Mouse (Mus musculus) left cerebral cortex, postnatal 36 days (tissue): ENCODE data around the gene Sit1. TPM values are rescaled to one million over a fixed set of nuclear protein-coding genes. Genes with fewer than 3 reads are reported as not detected.

Experiments used
- DNase-seq, 2 experiments: peaks; one replicate each; pipeline ENCODE4 v3.0.0; 2021 to 2022; ENCODE audit warnings: low spot score in 2 of 2, mixed read lengths in 1 of 2
- intact Hi-C: fragments of 180-260 bp; cut with DNase I; formaldehyde crosslinking; loops from one replicate; pipeline ENCODE4 v1.15.1; 2025
- total RNA-seq, 2 experiments: library from RNA; stranded (reverse); gene quantifications; 2 replicates each; pipeline ENCODE4 v1.2.3; 2021

Sit1 gene
- total RNA-seq, 2 experiments from 2014 or later: not detected

DNA sequence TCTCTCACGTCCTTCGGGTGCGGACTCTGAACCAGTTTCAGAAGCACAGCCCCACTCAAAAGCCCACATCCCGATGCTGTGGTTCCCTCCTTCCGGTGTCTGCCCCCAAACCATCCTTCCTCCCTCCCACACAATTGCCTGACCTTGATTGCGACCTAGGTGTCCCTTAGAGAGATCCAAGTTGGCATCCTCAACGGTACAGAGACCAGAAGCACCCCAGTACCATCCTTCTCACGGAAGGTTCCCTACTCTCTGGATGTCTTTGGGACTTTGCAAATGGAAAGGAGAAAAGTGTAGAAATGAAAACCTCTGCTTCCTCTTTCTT lies 5.0 kb downstream of the Sit1 start:
- DNase-seq: no peak
- intact Hi-C loops: loop anchor here (1.0 kb wide), 1 partner anchor 36 kb away; no protein-coding TSS in a partner anchor

DNA sequence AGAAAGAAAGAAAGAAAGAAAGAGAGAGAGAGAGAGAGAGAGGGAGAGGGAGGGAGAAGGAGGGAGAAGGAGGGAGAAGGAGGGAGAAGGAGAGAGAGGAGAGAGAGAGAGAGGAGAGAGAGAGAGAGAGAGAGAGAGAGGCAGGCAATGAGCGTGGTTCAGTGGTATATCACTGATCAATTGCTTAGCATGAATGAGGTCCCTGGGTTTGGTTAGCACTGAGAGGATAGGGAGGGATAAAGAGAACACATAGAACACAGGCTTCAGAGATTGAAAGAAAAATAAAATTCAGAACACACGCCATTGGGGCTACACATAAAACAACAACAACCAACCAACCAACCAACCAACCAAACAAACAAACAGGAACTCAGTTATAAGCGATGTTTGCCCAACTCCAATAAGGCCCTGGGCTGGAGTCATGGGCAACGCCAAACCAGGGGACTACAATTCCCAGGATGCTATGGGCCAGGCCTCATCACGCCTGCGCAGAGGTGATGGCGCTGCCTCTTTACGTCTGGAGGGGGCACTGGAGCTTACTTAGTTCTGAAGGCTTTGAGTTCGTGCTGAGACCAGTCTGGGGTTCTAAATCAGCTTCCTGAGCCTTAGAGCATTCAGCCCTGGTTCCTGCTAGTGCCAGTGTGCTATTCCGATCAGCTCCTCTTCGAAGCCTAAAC lies 5.5 kb downstream of the Sit1 start:
- intact Hi-C loops: loop anchor here (1.0 kb wide), 1 partner anchor 36 kb away; no protein-coding TSS in a partner anchor
- DNase-seq: peak; percentile 79 to 81

DNA sequence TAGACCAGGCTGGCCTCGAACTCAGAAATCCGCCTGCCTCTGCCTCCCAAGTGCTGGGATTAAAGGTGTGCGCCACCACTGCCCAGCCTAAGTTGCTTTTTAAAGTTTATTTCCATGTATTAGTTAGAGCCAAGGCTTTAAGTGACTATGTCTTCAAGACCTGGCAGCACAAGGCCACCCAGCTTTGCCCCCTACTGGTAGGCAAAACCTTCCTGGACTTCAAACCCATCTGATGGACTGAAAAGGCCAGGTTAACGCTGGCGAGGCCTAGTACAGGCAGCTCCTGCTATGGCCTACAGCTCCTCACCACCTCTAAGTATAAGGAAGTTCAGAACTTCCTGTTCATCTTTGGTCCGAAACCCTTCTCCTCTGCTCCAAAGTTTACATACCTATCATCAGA lies 6.9 kb downstream of the Sit1 start:
- intact Hi-C loops: no loop called here
- DNase-seq: no peak

DNA sequence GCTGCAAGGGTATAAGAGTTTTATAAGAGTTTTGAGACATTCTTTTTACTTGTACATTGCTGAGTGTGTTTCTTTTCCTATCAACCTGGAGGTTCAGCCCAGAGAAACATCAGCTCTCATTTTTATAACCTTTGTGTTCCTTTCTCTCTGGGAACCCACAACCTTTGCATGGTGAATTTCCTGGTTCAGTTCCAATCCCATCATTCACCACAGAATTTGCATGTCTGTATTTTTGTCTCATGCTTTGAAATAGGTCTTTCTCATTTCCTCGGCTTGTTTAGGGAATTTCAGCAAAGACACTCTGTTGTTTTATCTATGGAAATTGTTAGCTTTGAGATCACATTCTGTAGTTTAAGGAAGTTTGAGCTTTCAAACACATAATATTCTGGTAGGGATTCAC lies 9.9 kb downstream of the Sit1 start:
- intact Hi-C loops: no loop called here
- DNase-seq: no peak

DNA sequence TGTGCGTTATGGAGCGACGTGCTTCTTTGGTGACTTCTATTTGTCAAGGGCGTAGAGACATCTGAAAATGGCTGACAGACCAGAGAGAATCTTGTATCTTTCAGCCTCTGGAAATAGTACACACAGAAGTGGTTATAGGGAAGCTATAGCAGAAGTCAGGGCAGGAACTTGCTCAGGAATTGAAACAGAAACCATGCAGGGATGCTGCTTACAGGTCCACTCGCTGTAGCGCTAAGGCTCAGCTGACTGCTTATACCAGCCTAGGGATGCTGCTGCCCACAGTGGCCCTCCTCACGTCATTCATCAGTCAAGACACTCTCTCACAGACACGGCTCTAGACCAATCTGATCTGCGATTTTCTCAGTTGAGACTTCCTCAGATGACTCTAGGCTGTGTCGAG lies 13.2 kb downstream of the Sit1 start:
- intact Hi-C loops: no loop called here

DNA sequence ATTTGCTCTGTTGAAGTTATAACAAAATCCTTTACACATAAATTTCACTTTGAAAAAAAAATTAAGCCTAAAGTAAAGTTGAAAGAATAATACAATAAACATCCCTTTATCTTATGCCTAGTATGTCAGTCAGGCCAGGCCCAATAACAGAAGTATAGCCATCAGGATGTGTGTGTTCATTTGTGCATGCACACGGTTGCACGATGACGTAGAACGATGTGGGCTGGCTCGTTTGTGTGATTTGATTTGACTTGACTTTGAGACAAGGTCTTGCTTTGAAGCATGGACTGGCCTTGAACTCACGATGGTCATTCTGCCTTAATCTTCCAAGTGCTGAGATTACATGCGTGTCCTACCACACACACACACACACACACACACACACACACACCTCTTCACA lies 16.7 kb downstream of the Sit1 start:
- intact Hi-C loops: no loop called here
- no peak for DNase-seq

More for the DNA sequence above, 13.2 kb downstream of the Sit1 start:
- no peak for DNase-seq

DNA sequence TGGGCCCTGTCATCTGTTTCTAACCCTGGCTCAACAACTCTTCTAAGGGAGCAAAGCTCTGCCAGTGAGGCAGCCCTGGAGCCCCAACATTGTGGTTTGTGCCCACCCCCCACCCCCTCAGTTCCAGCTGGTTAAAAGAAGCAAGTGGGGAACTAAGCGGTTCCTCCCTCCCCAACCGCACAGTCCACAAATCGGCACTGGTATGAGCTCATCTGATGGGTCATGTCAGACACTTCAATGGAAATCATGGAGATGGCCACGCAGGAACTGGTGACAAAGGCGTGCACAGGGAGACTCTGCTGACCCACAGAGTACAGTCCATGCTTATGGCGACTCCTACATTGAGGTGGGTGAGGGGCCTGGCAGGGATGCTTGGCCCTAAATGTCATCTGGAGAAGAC lies 17.6 kb downstream of the Sit1 start:
- intact Hi-C loops: no loop called here
- no peak for DNase-seq

DNA sequence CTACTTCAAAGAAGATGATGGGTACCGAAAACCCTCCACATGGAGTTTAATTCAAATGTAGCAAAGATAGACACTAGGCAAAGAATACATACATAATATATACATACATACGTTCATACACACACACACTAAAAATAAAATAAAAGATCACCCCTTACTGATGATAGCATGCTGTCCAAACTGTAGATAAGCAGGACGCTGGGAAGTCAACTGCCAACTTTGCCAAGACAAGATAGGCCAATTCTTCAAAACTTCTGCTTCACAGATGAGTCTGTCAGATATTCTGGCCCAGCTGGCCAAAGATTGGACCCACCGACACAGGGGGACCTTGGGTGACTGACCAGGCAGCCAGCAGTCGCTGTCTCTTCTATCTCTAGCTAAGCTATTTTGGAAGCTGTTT lies 20.4 kb downstream of the Sit1 start:
- DNase-seq: no peak
- intact Hi-C loops: no loop called here

DNA sequence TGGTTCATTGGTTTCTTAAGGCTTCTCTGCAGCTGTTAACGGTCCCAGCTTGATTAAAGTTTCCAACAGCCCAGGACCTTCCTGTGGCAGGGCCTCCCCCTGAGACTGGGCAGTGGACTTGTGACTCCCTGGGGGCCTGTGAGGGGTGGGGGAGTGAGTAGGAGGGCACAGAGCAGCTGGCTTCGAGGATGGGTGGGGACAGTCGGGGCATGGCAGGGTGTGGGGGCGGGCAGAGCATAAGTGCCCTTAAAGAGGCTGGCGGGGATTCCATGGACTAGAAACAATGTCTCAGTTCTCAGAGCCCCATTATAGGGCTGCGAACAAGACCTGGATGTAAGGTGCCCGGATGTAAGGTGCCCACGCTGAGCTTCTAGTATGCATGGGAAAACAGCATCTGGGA lies 26.4 kb downstream of the Sit1 start:
- intact Hi-C loops: no loop called here
- no peak for DNase-seq

DNA sequence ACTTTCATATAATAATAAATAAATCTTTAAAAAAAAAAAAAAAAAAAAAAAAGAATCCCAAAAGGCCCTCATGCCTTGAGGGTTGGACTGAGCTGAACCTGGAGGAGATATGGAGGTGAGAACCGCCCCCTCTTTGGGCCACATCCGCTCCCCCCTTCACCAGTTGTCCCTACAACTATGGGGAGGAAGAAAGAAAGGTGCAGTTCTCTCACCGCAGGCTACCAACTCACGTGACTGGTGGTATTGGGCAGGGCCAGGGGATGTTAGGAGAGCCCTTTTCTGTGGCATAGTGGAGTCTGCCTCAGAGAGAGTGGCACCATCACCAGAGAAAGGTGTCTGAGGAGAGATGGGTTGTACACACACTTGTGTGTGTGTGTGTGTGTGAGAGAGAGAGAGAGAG lies 27.1 kb downstream of the Sit1 start:
- DNase-seq: no peak
- intact Hi-C loops: no loop called here

DNA sequence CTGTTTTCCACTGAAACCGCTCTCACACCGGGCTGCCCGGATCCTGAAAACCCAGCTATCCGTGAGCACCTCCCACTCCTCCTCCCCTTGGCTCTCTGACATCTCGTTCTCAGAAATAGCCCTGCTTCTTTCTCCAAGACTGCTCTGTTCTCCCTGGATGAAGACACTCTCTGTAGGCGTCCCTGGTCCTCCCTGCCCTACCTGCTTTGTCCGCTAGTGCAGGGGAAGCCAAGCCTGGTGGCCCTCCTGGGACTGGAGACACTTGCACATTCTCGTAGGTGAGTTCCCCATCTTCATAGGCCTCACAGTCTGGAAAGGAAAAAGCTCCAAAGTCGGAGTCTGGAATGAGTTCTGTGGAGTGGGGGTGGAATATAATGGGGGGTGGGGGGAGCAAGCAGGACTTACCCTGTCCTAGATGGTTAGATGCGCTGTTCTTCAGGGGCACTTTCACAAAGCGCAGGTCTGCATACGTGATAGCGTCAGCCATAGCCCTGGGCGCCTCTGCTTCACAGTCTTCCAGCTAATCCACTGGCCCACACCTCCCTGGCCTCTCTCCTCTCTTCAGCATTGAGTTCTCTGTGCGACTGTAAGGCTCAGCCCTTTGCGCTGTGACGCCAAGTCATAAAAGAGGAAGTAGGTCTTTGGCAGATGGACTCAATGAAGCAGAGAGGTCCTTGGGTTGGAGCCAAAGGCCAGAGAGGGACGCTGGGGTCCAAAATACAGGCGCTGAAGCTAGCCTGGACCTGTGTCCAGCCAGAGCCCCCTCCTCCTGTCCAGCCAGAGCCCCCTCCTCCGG lies 29.3 kb downstream of the Sit1 start, which contains the start of gene Cd72:
Cd72 (minus strand) TSS at position 588 of the 796 bp plus-strand sequence.
- intact Hi-C loops: no loop called here
- DNase-seq: no peak

DNA sequence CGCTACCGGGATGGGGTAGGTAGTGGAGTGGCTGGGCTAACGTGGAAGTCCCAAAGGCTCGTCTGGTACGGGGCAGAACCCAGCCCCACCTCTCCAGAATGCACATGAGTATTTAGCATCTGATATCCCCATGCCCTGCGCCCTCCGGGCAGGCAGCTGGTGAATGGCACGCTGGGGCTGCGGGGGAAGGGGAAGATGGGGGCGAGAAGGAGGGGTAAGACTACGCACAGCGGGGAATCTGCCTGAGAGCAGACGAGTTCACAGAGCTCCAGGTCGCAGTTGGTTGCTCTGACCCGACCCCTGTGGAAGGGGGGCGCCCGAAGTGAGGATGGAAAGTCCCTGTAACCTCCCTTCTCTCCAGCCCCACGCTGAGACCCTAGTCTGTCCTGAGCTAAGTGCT lies 30.1 kb downstream of the Sit1 start:
- DNase-seq: no peak
- intact Hi-C loops: no loop called here

DNA sequence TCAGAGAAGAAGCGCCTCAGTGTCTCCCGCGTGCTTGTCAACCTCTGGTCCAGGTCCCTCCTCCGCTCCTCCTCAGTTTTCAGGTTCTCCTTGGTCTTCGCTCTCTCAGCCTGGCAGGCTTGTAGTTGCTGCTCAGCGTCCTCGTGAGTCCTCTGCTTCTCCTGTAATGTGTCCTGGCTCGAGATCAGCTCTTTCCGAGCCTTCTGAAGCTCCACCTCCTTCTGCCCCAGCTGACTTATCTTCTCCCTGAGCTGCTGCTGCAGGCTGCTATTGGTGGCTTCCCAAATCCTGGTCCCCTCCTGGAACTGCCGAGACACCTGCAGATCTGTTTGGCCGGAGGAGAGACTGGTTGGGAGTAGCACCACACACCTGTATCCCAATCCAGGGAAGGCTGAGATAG lies 31.2 kb downstream of the Sit1 start:
- intact Hi-C loops: no loop called here
- no peak for DNase-seq

DNA sequence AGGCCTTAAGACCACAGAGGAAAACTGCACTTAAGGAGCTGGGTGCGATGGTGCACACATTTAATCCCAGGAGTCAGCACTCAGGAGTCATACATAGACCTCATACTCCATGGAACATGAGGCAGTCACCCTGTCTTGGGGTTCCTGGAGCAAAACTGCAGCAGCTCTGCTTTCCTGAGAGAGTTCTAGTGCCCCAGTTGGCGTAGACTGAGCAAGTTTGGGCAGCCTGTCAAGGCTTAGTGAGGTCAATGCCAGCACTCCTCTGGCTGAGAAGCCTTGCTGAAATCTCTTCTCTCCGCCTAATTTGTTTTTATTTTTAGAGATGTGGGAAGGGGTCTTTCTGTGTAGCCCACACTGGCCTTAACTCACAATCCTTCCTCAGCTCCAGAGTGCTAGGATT lies 35.0 kb downstream of the Sit1 start:
- no peak for DNase-seq
- intact Hi-C loops: no loop called here

DNA sequence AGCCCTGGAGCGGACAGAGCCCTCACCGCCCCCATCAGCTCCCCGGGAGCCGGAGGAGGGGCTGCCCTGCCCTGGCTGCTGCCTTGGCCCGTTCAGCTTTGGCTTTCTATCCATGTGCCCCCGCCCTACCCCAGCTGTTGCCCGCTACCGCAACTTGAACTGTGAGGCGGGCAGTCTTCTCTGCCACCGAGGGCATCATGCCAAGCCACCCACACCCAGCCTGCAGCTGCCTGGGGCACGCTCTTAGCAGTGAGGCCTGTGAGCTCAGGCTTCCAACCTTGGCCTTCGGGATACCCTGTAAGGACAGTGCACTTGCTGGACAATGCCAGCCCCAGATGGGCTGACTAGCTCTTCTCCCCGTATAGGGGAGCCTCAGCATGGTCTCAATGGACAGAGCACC lies 36.3 kb downstream of the Sit1 start:
- intact Hi-C loops: no loop called here

DNA sequence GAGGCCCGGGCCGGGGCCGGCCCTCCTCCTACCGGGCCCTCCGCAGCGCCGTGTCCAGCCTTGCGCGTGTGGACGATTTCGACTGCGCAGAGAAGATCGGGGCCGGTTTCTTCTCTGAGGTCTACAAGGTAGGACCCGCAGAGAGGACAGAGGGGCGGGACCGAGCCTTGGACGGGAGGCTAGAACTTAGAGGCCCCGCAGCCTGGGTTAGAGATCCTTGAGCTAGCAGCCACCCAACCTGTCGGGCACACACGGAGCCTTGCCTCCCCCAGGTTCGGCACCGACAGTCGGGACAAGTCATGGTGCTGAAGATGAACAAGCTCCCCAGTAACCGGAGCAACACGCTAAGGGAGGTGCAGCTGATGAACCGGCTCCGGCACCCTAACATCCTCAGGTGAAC lies 40.0 kb downstream of the Sit1 start:
- DNase-seq: no peak
- intact Hi-C loops: loop anchor here (2.0 kb wide), 1 partner anchor 119 kb away; the partner anchor contains the start of genes Creb3 and Tln1

More for the DNA sequence above, 36.3 kb downstream of the Sit1 start:
- no peak for DNase-seq

DNA sequence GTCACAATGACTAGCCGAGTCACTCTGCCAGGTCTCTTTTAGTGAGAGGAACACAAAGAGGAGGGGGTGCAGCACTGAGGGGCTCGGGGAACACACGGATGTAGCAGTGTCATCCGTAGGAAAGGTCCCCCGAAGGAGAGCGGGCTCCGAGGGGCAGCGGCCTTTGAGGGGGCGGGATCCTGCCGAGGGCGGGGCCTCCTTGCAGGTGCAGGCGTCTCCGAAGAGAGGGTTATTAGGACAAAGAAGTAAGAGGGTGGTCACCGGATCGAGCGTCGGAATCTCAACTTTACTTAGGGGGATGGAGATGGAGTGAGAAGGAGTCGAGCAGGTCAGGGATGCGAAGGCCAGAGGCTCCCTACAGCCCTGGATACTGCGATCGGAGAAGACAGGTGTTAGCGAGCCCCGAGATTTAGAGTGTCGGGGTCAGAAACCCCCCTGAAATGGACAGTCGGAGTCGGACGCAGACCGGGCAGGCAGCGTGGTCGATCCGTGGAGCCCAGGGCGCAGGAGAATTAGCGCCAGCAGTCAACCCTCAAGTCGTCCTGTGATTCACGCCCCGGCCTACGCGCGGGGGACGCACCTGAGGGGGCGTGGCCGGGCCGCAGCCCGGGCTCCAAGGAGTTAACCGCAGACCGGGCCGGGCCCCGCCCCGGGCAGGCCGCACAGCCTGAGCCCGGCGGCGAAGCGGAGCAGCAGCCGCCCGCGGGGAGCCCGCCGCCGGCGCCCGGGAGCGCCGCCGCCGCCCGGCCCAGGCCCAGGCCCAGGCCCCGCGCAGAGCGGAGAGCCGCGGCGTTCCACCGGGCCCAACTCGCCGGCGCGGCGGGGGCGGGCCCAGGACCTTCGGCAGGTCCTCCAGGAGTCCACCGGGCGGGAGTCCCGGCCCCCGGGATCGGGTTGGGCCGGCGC lies 40.8 kb downstream of the Sit1 start:
- intact Hi-C loops: loop anchor here (1.0 to 2.0 kb wide), 3 partner anchors 36 to 120 kb away; partner anchors contain the start of genes Creb3 and Tln1
- peak; percentile 76 to 80 for DNase-seq

DNA sequence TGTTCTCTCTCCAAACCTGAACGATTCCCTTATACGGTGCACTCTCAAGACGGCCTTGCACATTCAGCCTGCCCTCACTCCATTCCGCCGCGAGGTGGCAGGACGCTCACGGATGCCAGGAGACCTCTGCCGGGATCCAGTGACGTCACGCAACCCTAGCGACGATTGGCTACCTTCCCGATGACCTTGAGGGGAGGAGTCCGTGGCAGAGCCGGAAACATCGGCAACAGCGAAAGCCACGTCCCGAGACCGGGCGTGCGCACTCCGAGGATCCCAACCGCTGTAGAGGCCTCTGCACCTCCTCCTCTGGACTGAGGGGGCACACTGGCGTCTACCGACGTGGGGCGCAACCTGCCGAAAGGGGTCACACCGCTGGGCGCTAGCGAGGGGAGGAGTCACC lies 41.5 kb downstream of the Sit1 start:
- DNase-seq: peak; percentile 99 to 100
- intact Hi-C loops: loop anchor here (1.0 to 2.0 kb wide), 3 partner anchors 36 to 121 kb away; partner anchors contain the start of genes Creb3 and Tln1

DNA sequence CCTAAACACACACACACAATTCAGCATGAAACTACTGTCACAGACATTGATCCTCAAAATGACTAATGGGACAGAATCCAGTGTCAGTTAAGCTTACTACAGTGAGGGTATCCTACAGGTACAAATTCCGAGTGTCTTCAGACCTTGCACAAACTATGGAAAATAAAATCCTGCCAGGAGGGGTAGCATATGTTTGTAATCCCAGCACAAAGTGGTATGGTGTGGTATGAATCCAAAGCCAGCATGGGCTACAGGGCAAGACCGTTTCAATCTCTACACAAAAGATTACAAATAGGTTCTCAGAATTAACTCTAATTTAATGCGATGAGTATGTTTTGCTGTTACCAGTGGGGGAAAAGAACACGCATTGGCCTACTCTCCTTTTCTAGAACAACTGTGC lies 41.9 kb downstream of the Sit1 start, which contains the start of gene Tesk1:
Tesk1 (plus strand) TSS at position 301 of the 400 bp plus-strand sequence.
- intact Hi-C loops: loop anchor here (1.0 to 2.0 kb wide), 3 partner anchors 37 to 121 kb away; partner anchors contain the start of genes Creb3 and Tln1
- DNase-seq: no peak

DNA sequence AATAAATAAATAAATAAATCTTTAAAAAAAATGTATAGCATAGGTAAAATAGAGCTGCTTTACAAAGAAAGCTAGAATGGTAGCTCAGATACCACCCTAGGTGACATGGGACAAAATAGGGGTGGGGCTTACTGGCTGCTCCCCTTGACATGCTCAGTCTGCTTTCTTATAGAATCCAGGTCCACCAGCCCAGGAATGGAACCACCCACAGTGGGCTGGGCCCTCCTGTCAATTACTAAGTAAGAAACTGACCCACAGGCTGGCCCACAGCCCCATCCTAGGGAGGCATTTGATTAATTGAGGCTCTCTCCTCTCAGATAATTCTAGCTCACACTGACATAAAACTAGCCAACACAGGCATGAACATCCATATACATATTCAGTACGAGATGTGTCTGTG lies 50.7 kb downstream of the Sit1 start:
- no peak for DNase-seq
- intact Hi-C loops: no loop called here
